Mouse (Mus musculus): Measurements from ENCODE around the gene Caprin1. TPM values are rescaled to one million over a fixed set of nuclear protein-coding genes. Genes with fewer than 3 reads are reported as not detected.

Caprin1 gene
- polyA plus RNA-seq, 1 experiment from 2014 or later: 434 TPM

DNA sequence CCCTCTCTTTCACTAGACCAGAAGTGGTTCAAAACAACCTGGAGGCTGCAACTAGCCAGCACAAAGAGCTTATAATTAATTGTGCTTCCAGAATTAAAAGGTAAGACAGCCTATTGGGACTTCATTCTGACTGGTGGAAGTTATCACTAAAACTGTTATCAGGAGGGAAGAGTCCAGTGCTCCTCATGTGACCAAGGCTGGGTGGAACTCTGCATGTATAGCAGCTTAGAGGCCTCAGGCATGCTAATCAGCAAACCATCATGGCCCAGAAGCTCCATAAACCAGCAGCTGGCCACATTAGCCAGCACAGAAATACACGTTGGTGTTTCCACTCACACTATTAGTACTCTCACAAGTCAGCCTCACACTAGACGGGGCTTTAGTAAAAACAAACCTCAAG lies 50.7 kb downstream of the Caprin1 start:
- no peaks in the 10 kb centered on the region for H3K27me3 ChIP-seq (replicated peaks; ENCODE audit: control insufficient read depth, insufficient read depth, low read length)

DNA sequence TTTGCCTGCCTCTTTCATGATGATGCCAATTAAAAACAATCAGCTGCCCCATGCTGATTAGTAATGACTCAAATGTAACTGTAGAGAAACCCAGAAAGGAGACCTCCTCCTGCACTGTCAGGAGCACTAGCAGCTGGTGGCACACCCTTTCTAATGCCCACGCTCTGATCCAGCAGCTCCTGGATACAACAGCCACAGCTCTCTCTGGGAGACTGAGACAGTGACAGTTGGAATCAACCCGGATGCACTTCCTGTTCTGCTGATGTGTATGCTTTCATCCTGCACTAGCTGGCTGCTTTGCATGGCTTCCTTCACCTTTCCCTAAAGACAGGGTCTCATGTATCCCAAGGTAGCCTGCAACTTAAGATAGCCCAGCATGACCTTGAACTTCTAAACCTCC lies 51.4 kb downstream of the Caprin1 start:
- DNase-seq (ENCODE audit: low spot score): no peak
- ATAC-seq: no peak
- H3K9ac ChIP-seq (ENCODE audit: low read length): no peak overlapping the region

More for the DNA sequence above, 50.7 kb downstream of the Caprin1 start:
- Histone ChIP-seq H3K9ac (ENCODE audit: low read length) (no peak overlapping the region), H3K9me3 (replicated peaks; ENCODE audit: control insufficient read depth, low read length) (no peaks in the 10 kb centered on the region), H3K4me3 (ENCODE audit: low read depth, low read length) (no peak overlapping the region), H3K27ac (ENCODE audit: low read depth, low read length) (no peak overlapping the region), H3K4me2 (ENCODE audit: low read length) (no peak overlapping the region), H3K36me3 (ENCODE audit: control insufficient read depth, insufficient read depth, low read length) (peaks cover 68% of the 10 kb centered on the region), H3K4me1 (ENCODE audit: control insufficient read depth, insufficient read depth, low read length) (no peaks in the 10 kb centered on the region)
- no peak for DNase-seq (ENCODE audit: low spot score)
- WGBS: 87% methylated on average over 2 of the region's 2 CpGs
- ATAC-seq: no peak

DNA sequence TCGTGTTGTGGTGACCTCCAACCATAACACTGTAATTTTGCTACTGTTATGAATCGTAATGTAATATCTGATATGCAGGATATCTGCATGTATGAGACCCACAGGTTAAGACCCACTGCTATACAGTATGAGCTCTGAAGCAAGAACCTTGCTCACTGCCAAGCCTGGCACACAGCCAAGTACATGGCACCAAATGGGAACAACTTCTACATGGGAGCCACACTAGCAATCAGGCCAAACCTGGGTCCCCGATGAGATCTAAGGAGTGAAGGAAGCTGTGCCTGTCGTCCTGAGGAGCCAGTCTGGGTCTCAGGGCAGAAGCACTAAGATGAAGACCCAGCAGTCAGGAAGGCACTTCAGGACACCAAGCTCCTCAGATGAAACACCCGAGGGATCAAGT lies 52.0 kb downstream of the Caprin1 start:
- ATAC-seq: no peak
- Histone ChIP-seq H3K9me3 (replicated peaks; ENCODE audit: control insufficient read depth, low read length) (no peaks in the 10 kb centered on the region), H3K4me1 (ENCODE audit: control insufficient read depth, insufficient read depth, low read length) (no peaks in the 10 kb centered on the region), H3K27ac (ENCODE audit: low read depth, low read length) (no peak overlapping the region), H3K4me2 (ENCODE audit: low read length) (no peak overlapping the region), H3K27me3 (replicated peaks; ENCODE audit: control insufficient read depth, insufficient read depth, low read length) (no peaks in the 10 kb centered on the region), H3K4me3 (ENCODE audit: low read depth, low read length) (no peak overlapping the region), H3K9ac (ENCODE audit: low read length) (no peak overlapping the region), H3K36me3 (ENCODE audit: control insufficient read depth, insufficient read depth, low read length) (peaks cover 65% of the 10 kb centered on the region)
- peak; percentile 29 for DNase-seq (ENCODE audit: low spot score)
- 79% methylated on average over 5 of the region's 5 CpGs for WGBS

More for the DNA sequence above, 51.4 kb downstream of the Caprin1 start:
- H3K4me3 ChIP-seq (ENCODE audit: low read depth, low read length): no peak overlapping the region
- no peaks in the 10 kb centered on the region for H3K9me3 ChIP-seq (replicated peaks; ENCODE audit: control insufficient read depth, low read length)
- H3K27me3 ChIP-seq (replicated peaks; ENCODE audit: control insufficient read depth, insufficient read depth, low read length): no peaks in the 10 kb centered on the region
- no peaks in the 10 kb centered on the region for H3K4me1 ChIP-seq (ENCODE audit: control insufficient read depth, insufficient read depth, low read length)
- no peak overlapping the region for H3K4me2 ChIP-seq (ENCODE audit: low read length)
- no peak overlapping the region for H3K27ac ChIP-seq (ENCODE audit: low read depth, low read length)
- H3K36me3 ChIP-seq (ENCODE audit: control insufficient read depth, insufficient read depth, low read length): peaks cover 65% of the 10 kb centered on the region
- WGBS: 86% methylated on average over 2 of the region's 2 CpGs

DNA sequence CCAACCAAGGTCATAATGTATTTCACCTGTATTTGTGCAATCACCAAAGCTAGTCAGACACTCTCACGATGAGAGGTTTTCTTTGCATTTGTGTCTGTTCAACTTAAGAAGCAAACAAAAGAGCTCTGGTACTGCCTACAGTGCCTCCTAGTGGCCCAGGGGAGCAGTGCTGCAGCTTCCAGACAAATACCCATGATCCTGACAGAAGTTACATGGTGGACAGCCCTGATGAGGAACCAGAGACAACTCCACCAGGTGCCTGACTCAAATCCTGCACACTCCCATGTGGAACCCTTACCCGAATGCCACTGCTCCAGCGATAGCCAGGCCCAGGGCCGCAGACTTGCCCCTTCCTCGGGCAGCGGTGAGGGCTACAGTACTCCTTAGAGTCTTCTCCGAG lies 53.5 kb downstream of the Caprin1 start:
- Histone ChIP-seq H3K27me3 (replicated peaks; ENCODE audit: control insufficient read depth, insufficient read depth, low read length) (no peaks in the 10 kb centered on the region), H3K4me2 (ENCODE audit: low read length) (no peak overlapping the region), H3K9me3 (replicated peaks; ENCODE audit: control insufficient read depth, low read length) (no peaks in the 10 kb centered on the region), H3K27ac (ENCODE audit: low read depth, low read length) (no peak overlapping the region), H3K36me3 (ENCODE audit: control insufficient read depth, insufficient read depth, low read length) (peaks cover 64% of the 10 kb centered on the region), H3K4me1 (ENCODE audit: control insufficient read depth, insufficient read depth, low read length) (no peaks in the 10 kb centered on the region), H3K4me3 (ENCODE audit: low read depth, low read length) (no peak overlapping the region), H3K9ac (ENCODE audit: low read length) (no peak overlapping the region)
- DNase-seq (ENCODE audit: low spot score) (peak; percentile 75), ATAC-seq (peak; percentile 55)
- WGBS: 79% methylated on average over 7 of the region's 7 CpGs

DNA sequence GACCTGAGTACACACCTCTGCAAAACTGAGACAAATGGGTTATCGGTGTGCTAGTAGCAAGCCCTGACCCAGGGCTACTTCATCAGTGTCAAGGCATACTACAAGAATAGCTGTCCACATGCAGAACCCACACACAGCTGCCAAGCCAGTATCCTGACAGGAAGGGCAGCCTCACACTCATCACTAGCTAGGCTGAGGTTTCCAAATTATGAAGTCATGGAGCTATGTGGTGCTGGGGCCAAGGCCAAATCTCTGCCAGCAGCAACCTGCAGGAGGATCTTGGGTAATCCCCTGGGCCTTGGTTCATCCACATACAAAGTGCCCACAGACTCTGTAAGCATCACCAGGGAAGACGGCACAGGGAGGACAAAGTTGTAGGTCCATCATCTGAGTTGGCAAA lies 53.9 kb downstream of the Caprin1 start:
- Histone ChIP-seq H3K36me3 (ENCODE audit: control insufficient read depth, insufficient read depth, low read length) (peaks cover 63% of the 10 kb centered on the region), H3K4me3 (ENCODE audit: low read depth, low read length) (no peak overlapping the region), H3K9me3 (replicated peaks; ENCODE audit: control insufficient read depth, low read length) (no peaks in the 10 kb centered on the region), H3K4me2 (ENCODE audit: low read length) (no peak overlapping the region), H3K4me1 (ENCODE audit: control insufficient read depth, insufficient read depth, low read length) (no peaks in the 10 kb centered on the region), H3K27me3 (replicated peaks; ENCODE audit: control insufficient read depth, insufficient read depth, low read length) (no peaks in the 10 kb centered on the region), H3K27ac (ENCODE audit: low read depth, low read length) (no peak overlapping the region), H3K9ac (ENCODE audit: low read length) (no peak overlapping the region)
- 94% methylated on average over 2 of the region's 2 CpGs for WGBS
- DNase-seq (ENCODE audit: low spot score): no peak
- no peak for ATAC-seq

DNA sequence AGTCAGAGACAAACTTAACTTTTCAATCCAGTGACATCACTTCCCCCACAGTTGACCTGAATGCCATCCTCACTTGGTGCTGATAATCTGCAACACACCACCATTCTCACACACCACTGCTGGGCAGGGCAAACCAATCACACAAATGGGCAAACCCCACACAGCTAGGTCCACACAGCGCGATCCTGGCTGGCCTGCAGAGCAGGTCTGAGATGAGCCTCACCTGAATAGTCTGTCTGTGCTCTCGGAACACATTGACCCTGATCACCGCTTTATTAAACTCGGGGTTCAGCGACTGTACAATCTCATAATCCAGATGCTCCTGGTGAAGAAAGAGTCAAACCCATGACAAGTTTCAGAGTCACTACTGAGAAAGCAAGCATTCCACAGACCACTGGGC lies 54.6 kb downstream of the Caprin1 start:
- Histone ChIP-seq H3K27me3 (replicated peaks; ENCODE audit: control insufficient read depth, insufficient read depth, low read length) (no peaks in the 10 kb centered on the region), H3K9me3 (replicated peaks; ENCODE audit: control insufficient read depth, low read length) (no peaks in the 10 kb centered on the region), H3K9ac (ENCODE audit: low read length) (no peak overlapping the region), H3K4me3 (ENCODE audit: low read depth, low read length) (no peak overlapping the region), H3K4me2 (ENCODE audit: low read length) (no peak overlapping the region), H3K4me1 (ENCODE audit: control insufficient read depth, insufficient read depth, low read length) (no peaks in the 10 kb centered on the region), H3K27ac (ENCODE audit: low read depth, low read length) (no peak overlapping the region), H3K36me3 (ENCODE audit: control insufficient read depth, insufficient read depth, low read length) (peaks cover 56% of the 10 kb centered on the region)
- ATAC-seq (no peak), DNase-seq (ENCODE audit: low spot score) (no peak)
- 96% methylated on average over 6 of the region's 6 CpGs for WGBS

DNA sequence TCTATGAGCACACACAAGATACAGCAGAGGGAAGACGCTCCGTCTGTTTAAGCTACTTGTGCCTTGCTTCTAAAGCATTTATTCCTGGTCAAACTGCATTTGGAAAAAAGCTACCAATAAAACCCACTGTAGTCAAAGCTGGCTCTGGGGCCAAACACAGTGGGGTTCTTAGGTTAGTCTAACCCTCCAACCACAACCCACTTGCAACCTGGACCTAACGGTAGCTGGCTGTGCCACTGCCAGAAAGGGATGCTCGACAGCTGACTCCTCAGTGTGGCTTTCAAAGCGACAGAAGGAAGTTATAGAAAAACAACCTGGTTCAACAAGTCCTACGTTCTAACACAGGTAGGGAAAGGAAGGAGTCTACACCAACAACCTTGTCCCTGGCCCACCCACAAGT lies 66.0 kb downstream of the Caprin1 start:
- H3K27me3 ChIP-seq (replicated peaks; ENCODE audit: control insufficient read depth, insufficient read depth, low read length): no peaks in the 10 kb centered on the region
- no peak overlapping the region for H3K9ac ChIP-seq (ENCODE audit: low read length)
- no peak for ATAC-seq
- no peak for DNase-seq (ENCODE audit: low spot score)
- H3K36me3 ChIP-seq (ENCODE audit: control insufficient read depth, insufficient read depth, low read length): peaks cover 85% of the 10 kb centered on the region
- no peaks in the 10 kb centered on the region for H3K9me3 ChIP-seq (replicated peaks; ENCODE audit: control insufficient read depth, low read length)
- H3K4me1 ChIP-seq (ENCODE audit: control insufficient read depth, insufficient read depth, low read length): no peaks in the 10 kb centered on the region
- no peak overlapping the region for H3K4me3 ChIP-seq (ENCODE audit: low read depth, low read length)
- no peak overlapping the region for H3K4me2 ChIP-seq (ENCODE audit: low read length)
- WGBS: 87% methylated on average over 6 of the region's 6 CpGs
- no peak overlapping the region for H3K27ac ChIP-seq (ENCODE audit: low read depth, low read length)

DNA sequence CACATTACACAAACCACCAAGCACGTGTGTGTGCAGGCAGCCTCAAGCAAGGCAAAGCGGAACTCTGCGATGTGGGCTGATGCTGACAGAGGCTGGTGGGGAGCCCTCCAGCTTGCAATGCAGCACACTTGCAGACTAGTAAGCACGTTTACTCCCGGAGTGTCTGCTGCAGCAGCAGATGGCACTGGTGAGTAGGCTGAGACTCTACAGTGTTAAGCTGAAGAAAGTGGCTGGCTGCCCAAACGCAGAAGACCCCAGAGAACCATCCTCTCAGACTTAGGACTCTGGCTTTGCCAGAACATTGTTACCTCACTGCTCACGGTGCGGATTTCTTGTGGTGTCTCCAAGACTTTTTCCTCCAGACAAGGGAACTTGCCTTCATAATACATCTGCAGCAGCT lies 66.5 kb downstream of the Caprin1 start:
- no peak overlapping the region for H3K9ac ChIP-seq (ENCODE audit: low read length)
- H3K4me1 ChIP-seq (ENCODE audit: control insufficient read depth, insufficient read depth, low read length): no peaks in the 10 kb centered on the region
- WGBS: 86% methylated on average over 8 of the region's 8 CpGs
- H3K4me2 ChIP-seq (ENCODE audit: low read length): no peak overlapping the region
- peaks cover 87% of the 10 kb centered on the region for H3K36me3 ChIP-seq (ENCODE audit: control insufficient read depth, insufficient read depth, low read length)
- H3K27me3 ChIP-seq (replicated peaks; ENCODE audit: control insufficient read depth, insufficient read depth, low read length): no peaks in the 10 kb centered on the region
- no peak overlapping the region for H3K4me3 ChIP-seq (ENCODE audit: low read depth, low read length)
- ATAC-seq (no peak), DNase-seq (ENCODE audit: low spot score) (peak; percentile 42)
- no peaks in the 10 kb centered on the region for H3K9me3 ChIP-seq (replicated peaks; ENCODE audit: control insufficient read depth, low read length)
- H3K27ac ChIP-seq (ENCODE audit: low read depth, low read length): no peak overlapping the region

DNA sequence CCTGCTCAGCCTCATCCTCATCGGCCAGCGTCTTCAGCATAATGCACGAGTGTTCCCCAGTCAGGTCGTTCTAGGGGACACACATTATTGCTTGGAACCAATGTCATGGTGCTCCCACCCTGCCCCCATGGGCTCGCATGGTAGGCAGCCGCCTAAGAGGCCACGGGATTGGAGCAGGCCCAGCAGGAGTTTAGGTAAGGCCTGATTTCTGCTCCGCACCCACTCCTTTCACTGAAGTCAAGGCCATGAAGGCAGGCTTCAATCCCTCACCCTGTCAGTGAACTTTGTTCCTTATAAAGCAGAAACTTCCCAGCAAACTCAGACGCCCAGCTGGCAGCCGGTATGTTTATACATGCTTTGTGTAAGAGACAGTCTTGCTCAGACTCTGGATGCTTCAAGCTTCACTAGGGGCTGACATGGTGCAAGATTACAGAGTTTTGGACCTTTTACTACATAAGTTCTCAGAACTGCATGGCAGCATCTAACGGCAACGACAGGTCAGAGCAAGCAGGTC lies 69.4 kb downstream of the Caprin1 start:
- 92% methylated on average over 12 of the region's 12 CpGs for WGBS
- Histone ChIP-seq H3K9ac (ENCODE audit: low read length) (no peak overlapping the region), H3K27ac (ENCODE audit: low read depth, low read length) (no peak overlapping the region), H3K4me1 (ENCODE audit: control insufficient read depth, insufficient read depth, low read length) (no peaks in the 10 kb centered on the region), H3K9me3 (replicated peaks; ENCODE audit: control insufficient read depth, low read length) (no peaks in the 10 kb centered on the region), H3K36me3 (ENCODE audit: control insufficient read depth, insufficient read depth, low read length) (peaks cover 88% of the 10 kb centered on the region), H3K27me3 (replicated peaks; ENCODE audit: control insufficient read depth, insufficient read depth, low read length) (no peaks in the 10 kb centered on the region), H3K4me2 (ENCODE audit: low read length) (no peak overlapping the region), H3K4me3 (ENCODE audit: low read depth, low read length) (no peak overlapping the region)
- no peak for ATAC-seq
- no peak for DNase-seq (ENCODE audit: low spot score)

All from forebrain, embryonic 14.5 days (tissue).